Mouse (Mus musculus) brain, embryonic 14.5 days (tissue): ENCODE results near the gene Wars2.

Experiments
- CTCF ChIP-seq: fragments of 200-500 bp; IDR thresholded peaks from 2 replicates; pipeline ENCODE4 v1.5.1; 2012; ENCODE audit warnings: inconsistent platforms, mild to moderate bottlenecking, moderate library complexity, borderline replicate concordance; ENCODE audit not compliant: insufficient read depth, insufficient read length; ENCODE audit errors: extremely low read depth
- POLR2A ChIP-seq: fragments of 200-500 bp; IDR thresholded peaks from 2 replicates; pipeline ENCODE4 v1.6.1; 2012; ENCODE audit warnings: mild to moderate bottlenecking, inconsistent platforms, borderline replicate concordance; ENCODE audit not compliant: poor library complexity, insufficient read depth, insufficient read length, severe bottlenecking; ENCODE audit errors: extremely low read depth

DNA sequence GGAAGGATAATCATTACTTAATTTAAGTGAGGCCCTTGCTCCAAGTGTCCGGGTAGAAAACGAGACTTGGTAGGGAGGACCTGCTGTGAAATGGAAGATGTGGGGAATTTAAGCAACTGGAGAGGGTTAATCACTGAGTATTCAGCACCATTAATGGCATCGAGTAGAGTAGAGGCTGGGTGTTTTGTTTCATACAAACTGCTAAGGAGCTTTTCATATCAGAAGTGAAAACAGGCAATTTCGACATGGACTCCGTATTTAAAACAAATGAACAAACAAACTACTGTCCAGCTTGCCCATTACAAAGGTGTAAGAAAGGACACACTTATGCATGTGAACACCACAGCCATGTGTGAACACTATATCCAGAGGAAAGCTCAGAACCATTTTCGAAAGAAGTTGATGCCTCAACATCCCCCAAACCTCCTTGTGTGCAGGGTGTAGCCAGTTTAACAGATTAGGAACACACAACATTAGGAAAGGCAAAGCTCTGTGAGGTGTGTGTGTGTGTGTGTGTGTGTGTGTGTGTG is 118.9 kb downstream of the Wars2 start:
- TF ChIP-seq POLR2A, result no peak
- no peak for TF ChIP-seq CTCF
